Mouse (Mus musculus): ENCODE data around the gene Atg13. TPM values are rescaled to one million over a fixed set of nuclear protein-coding genes. Genes with fewer than 3 reads are reported as not detected.
A peak's percentile ranks its signal among the peaks of the same experiment; 100 is the strongest.

The Atg13 gene
- polyA plus RNA-seq (2015; fragmentation: Nextera tagmentation; extraction: Ambion mirVana): 27.6 and 29.6 TPM in 2 replicates

GRCm38 (mm10) chr2:91710272-91711234, at the start of gene Atg13, which contains the start of gene Harbi1:
Gene Atg13, minus strand, starts transcription at chr2:91710576.
Gene Harbi1, plus strand, starts transcription at chr2:91710852.
- peak within 1 kb of the TSS; percentile 89 for H3K27ac ChIP-seq (ENCODE audit: low read length)
- WGBS: under 1% methylated on average over 66 of the region's 66 CpGs
- no peaks in the 10 kb centered on the region for H3K36me3 ChIP-seq (ENCODE audit: control insufficient read depth, insufficient read depth, low read length)
- H3K4me2 ChIP-seq (ENCODE audit: low read depth, low read length): peak within 1 kb of the TSS; percentile 83
- peak within 1 kb of the TSS; percentile 87 for H3K9ac ChIP-seq (ENCODE audit: low read length)
- H3K9me3 ChIP-seq (replicated peaks; ENCODE audit: control insufficient read depth, low read length): no peaks in the 10 kb centered on the region
- no peaks in the 10 kb centered on the region for H3K27me3 ChIP-seq (ENCODE audit: control insufficient read depth, insufficient read depth, low read length)
- ATAC-seq (ENCODE audit: insufficient read depth, low FRiP score): peak; percentile 98
- peak within 1 kb of the TSS; percentile 99 for H3K4me3 ChIP-seq (replicated peaks; ENCODE audit: low read length)
- H3K4me1 ChIP-seq (ENCODE audit: control insufficient read depth, insufficient read depth, low read length): peaks cover 20% of the 10 kb centered on the region

GRCm38 (mm10) chr2:91749811-91750261, 39.5 kb upstream of the Atg13 start:
- Histone ChIP-seq H3K9me3 (replicated peaks; ENCODE audit: control insufficient read depth, low read length) (no peaks in the 10 kb centered on the region), H3K27ac (ENCODE audit: low read length) (no peak overlapping the region), H3K4me3 (replicated peaks; ENCODE audit: low read length) (no peak overlapping the region), H3K4me2 (ENCODE audit: low read depth, low read length) (no peak overlapping the region), H3K36me3 (ENCODE audit: control insufficient read depth, insufficient read depth, low read length) (no peaks in the 10 kb centered on the region), H3K4me1 (ENCODE audit: control insufficient read depth, insufficient read depth, low read length) (peaks cover 6% of the 10 kb centered on the region), H3K27me3 (ENCODE audit: control insufficient read depth, insufficient read depth, low read length) (no peaks in the 10 kb centered on the region), H3K9ac (ENCODE audit: low read length) (no peak overlapping the region)
- WGBS: 43% methylated on average over 2 of the region's 2 CpGs
- ATAC-seq (ENCODE audit: insufficient read depth, low FRiP score): no peak

GRCm38 (mm10) chr2:91744686-91745085, 34.3 kb upstream of the Atg13 start:
- Histone ChIP-seq H3K27ac (ENCODE audit: low read length) (no peak overlapping the region), H3K9ac (ENCODE audit: low read length) (no peak overlapping the region), H3K4me3 (replicated peaks; ENCODE audit: low read length) (no peak overlapping the region), H3K4me1 (ENCODE audit: control insufficient read depth, insufficient read depth, low read length) (no peaks in the 10 kb centered on the region), H3K9me3 (replicated peaks; ENCODE audit: control insufficient read depth, low read length) (no peaks in the 10 kb centered on the region), H3K4me2 (ENCODE audit: low read depth, low read length) (no peak overlapping the region), H3K36me3 (ENCODE audit: control insufficient read depth, insufficient read depth, low read length) (no peaks in the 10 kb centered on the region), H3K27me3 (ENCODE audit: control insufficient read depth, insufficient read depth, low read length) (no peaks in the 10 kb centered on the region)
- WGBS: 88% methylated on average over 5 of the region's 5 CpGs
- ATAC-seq (ENCODE audit: insufficient read depth, low FRiP score): no peak

- H3K27ac ChIP-seq (ENCODE audit: low read length): no peak overlapping the region
- no peak for ATAC-seq (ENCODE audit: insufficient read depth, low FRiP score)
- no peaks in the 10 kb centered on the region for H3K36me3 ChIP-seq (ENCODE audit: control insufficient read depth, insufficient read depth, low read length)
- H3K9ac ChIP-seq (ENCODE audit: low read length): no peak overlapping the region
- H3K9me3 ChIP-seq (replicated peaks; ENCODE audit: control insufficient read depth, low read length): no peaks in the 10 kb centered on the region
- WGBS: 100% methylated on average over 1 of the region's 1 CpGs
- no peaks in the 10 kb centered on the region for H3K4me1 ChIP-seq (ENCODE audit: control insufficient read depth, insufficient read depth, low read length)
- H3K27me3 ChIP-seq (ENCODE audit: control insufficient read depth, insufficient read depth, low read length): no peaks in the 10 kb centered on the region
- no peak overlapping the region for H3K4me3 ChIP-seq (replicated peaks; ENCODE audit: low read length)
- H3K4me2 ChIP-seq (ENCODE audit: low read depth, low read length): no peak overlapping the region
Measured at GRCm38 (mm10) chr2:91739586-91739985, 29.2 kb upstream of the Atg13 start.

- no peaks in the 10 kb centered on the region for H3K4me1 ChIP-seq (ENCODE audit: control insufficient read depth, insufficient read depth, low read length)
- H3K36me3 ChIP-seq (ENCODE audit: control insufficient read depth, insufficient read depth, low read length): no peaks in the 10 kb centered on the region
- H3K9me3 ChIP-seq (replicated peaks; ENCODE audit: control insufficient read depth, low read length): no peaks in the 10 kb centered on the region
- H3K4me2 ChIP-seq (ENCODE audit: low read depth, low read length): no peak overlapping the region
- no peaks in the 10 kb centered on the region for H3K27me3 ChIP-seq (ENCODE audit: control insufficient read depth, insufficient read depth, low read length)
- H3K27ac ChIP-seq (ENCODE audit: low read length): no peak overlapping the region
- WGBS: 86% methylated on average over 5 of the region's 5 CpGs
- no peak overlapping the region for H3K4me3 ChIP-seq (replicated peaks; ENCODE audit: low read length)
- no peak overlapping the region for H3K9ac ChIP-seq (ENCODE audit: low read length)
- no peak for ATAC-seq (ENCODE audit: insufficient read depth, low FRiP score)
Measured at GRCm38 (mm10) chr2:91735221-91735620, 24.8 kb upstream of the Atg13 start.

- Histone ChIP-seq H3K9me3 (replicated peaks; ENCODE audit: control insufficient read depth, low read length) (no peaks in the 10 kb centered on the region), H3K36me3 (ENCODE audit: control insufficient read depth, insufficient read depth, low read length) (no peaks in the 10 kb centered on the region), H3K27me3 (ENCODE audit: control insufficient read depth, insufficient read depth, low read length) (no peaks in the 10 kb centered on the region), H3K9ac (ENCODE audit: low read length) (peak within 1 kb of the TSS; percentile 91), H3K4me3 (replicated peaks; ENCODE audit: low read length) (peak within 1 kb of the TSS; percentile 78), H3K4me1 (ENCODE audit: control insufficient read depth, insufficient read depth, low read length) (no peaks in the 10 kb centered on the region), H3K27ac (ENCODE audit: low read length) (peak within 1 kb of the TSS; percentile 89), H3K4me2 (ENCODE audit: low read depth, low read length) (peak within 1 kb of the TSS; percentile 73)
- peak; percentile 86 for ATAC-seq (ENCODE audit: insufficient read depth, low FRiP score)
- under 1% methylated on average over 68 of the region's 68 CpGs for WGBS
Measured at GRCm38 (mm10) chr2:91729971-91730821, 19.8 kb upstream of the Atg13 start, which contains the start of gene Ambra1. Gene Ambra1, plus strand, starts transcription at chr2:91730134.

- H3K9me3 ChIP-seq (replicated peaks; ENCODE audit: control insufficient read depth, low read length): no peaks in the 10 kb centered on the region
Measured at GRCm38 (mm10) chr2:91729571-91729970, 19.2 kb upstream of the Atg13 start.

GRCm38 (mm10) chr2:91727011-91727410, 16.6 kb upstream of the Atg13 start:
- WGBS: 83% methylated on average over 3 of the region's 3 CpGs
- H3K9ac ChIP-seq (ENCODE audit: low read length): no peak overlapping the region
- H3K4me2 ChIP-seq (ENCODE audit: low read depth, low read length): no peak overlapping the region
- no peak for ATAC-seq (ENCODE audit: insufficient read depth, low FRiP score)
- no peak overlapping the region for H3K4me3 ChIP-seq (replicated peaks; ENCODE audit: low read length)
- no peaks in the 10 kb centered on the region for H3K27me3 ChIP-seq (ENCODE audit: control insufficient read depth, insufficient read depth, low read length)
- no peaks in the 10 kb centered on the region for H3K4me1 ChIP-seq (ENCODE audit: control insufficient read depth, insufficient read depth, low read length)
- no peaks in the 10 kb centered on the region for H3K36me3 ChIP-seq (ENCODE audit: control insufficient read depth, insufficient read depth, low read length)
- H3K9me3 ChIP-seq (replicated peaks; ENCODE audit: control insufficient read depth, low read length): no peaks in the 10 kb centered on the region
- H3K27ac ChIP-seq (ENCODE audit: low read length): no peak overlapping the region

More at GRCm38 (mm10) chr2:91729571-91729970, 19.2 kb upstream of the Atg13 start:
- H3K36me3 ChIP-seq (ENCODE audit: control insufficient read depth, insufficient read depth, low read length): no peaks in the 10 kb centered on the region
- no peak overlapping the region for H3K27ac ChIP-seq (ENCODE audit: low read length)
- peak overlapping the region; percentile 48 for H3K4me2 ChIP-seq (ENCODE audit: low read depth, low read length)
- H3K4me3 ChIP-seq (replicated peaks; ENCODE audit: low read length): peak overlapping the region; percentile 78
- no peaks in the 10 kb centered on the region for H3K27me3 ChIP-seq (ENCODE audit: control insufficient read depth, insufficient read depth, low read length)
- ATAC-seq (ENCODE audit: insufficient read depth, low FRiP score): no peak; the same call in 1 of the 2 replicates
- H3K9ac ChIP-seq (ENCODE audit: low read length): peak overlapping the region; percentile 91
- no peaks in the 10 kb centered on the region for H3K4me1 ChIP-seq (ENCODE audit: control insufficient read depth, insufficient read depth, low read length)
- WGBS: 14% methylated on average over 4 of the region's 4 CpGs

Data from stomach, embryonic 16.5 days (tissue).